Mouse (Mus musculus): Measurements from ENCODE around the gene Spint4. TPM values are rescaled to one million over a fixed set of nuclear protein-coding genes. Genes with fewer than 3 reads are reported as not detected.
"Not testable (repeated sequence)": the region's sequence is repeated elsewhere in the genome, so short reads cannot be mapped to it uniquely, and the experiment has no call there.

Spint4 gene
- total and polyA plus RNA-seq, 3 experiments: not detected

DNA sequence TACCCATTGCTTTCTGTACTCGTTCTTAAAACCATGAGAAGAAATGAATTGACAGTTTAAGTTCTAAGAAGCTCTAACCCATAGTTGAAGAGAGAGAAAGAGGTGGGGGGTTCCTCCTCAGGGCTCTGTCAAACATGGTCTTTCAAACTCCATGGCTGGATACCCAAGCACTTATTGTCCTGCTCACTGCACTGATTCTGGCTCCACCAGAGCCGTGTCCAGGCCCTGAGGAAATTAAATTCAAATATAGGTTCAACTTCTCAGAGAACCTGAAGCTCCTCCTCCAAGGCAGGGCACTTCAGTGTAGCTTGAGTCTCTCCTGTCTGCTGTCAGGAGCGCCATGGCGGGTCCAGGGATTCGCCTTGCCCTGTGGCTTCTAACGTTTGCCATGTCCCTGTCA, 16.7 kb downstream of the Spint4 start, which contains the start of gene Spint5:
Gene Spint5, plus strand, starts transcription at position 301 of the 400 bp plus-strand sequence.
- no peak within 1 kb of the TSS for H3K27ac ChIP-seq (ENCODE audit: control insufficient read depth, low read depth, low read length)
- no peak within 1 kb of the TSS for H3K9ac ChIP-seq (ENCODE audit: control insufficient read depth, low read depth, low read length, poor library complexity, severe bottlenecking)
- no peak for DNase-seq (ENCODE audit: low read depth, low spot score)
- no peaks in the 10 kb centered on the region for H3K4me1 ChIP-seq (ENCODE audit: control insufficient read depth in 1 of 2, insufficient read depth in 2 of 2, low read length in 2 of 2)
- peaks cover 5% of the 10 kb centered on the region in 2 experiments; a peak in 3 of 4 replicates for H3K27me3 ChIP-seq (ENCODE audit: control insufficient read depth in 1 of 2, insufficient read depth in 2 of 2, low read length in 2 of 2)
- no peak within 1 kb of the TSS for H3K4me3 ChIP-seq (ENCODE audit: control insufficient read depth in 1 of 2, insufficient read depth in 1 of 2, low read depth in 2 of 2, low read length in 2 of 2)
- no peak for TF ChIP-seq TBP (IDR thresholded peaks at IDR 0.05; ENCODE audit: low read depth, low read length)
- no peak for TF ChIP-seq UBTF (IDR thresholded peaks at IDR 0.05; ENCODE audit: borderline replicate concordance, insufficient read depth, low read depth, low read length)
- no peak for TF ChIP-seq POLR2A (IDR thresholded peaks at IDR 0.05; ENCODE audit: control insufficient read depth in 1 of 2, insufficient read depth in 1 of 2, low read depth in 1 of 2, low read length in 2 of 2, poor library complexity in 1 of 2)
- no peak for TF ChIP-seq MYB (IDR thresholded peaks at IDR 0.05; ENCODE audit: low read depth, low read length)
- TF ChIP-seq MYC (IDR thresholded peaks at IDR 0.05; ENCODE audit: low read depth, low read length): no peak
- TF ChIP-seq MEF2A (IDR thresholded peaks at IDR 0.05; ENCODE audit: extremely low read depth, insufficient replicate concordance, low read depth, low read length, poor library complexity, severe bottlenecking): no peak
- TF ChIP-seq MAX (IDR thresholded peaks at IDR 0.05; ENCODE audit: low read length): no peak
- no peak for TF ChIP-seq JUND (IDR thresholded peaks at IDR 0.05; ENCODE audit: low read depth, low read length)
- no peak for TF ChIP-seq CTCF (IDR thresholded peaks at IDR 0.05 in 2 of 3, conservative IDR thresholded peaks at IDR 0.05 in 1 of 3; ENCODE audit: control insufficient read depth in 1 of 3, insufficient read depth in 1 of 3, low read depth in 2 of 3, low read length in 3 of 3, poor library complexity in 1 of 3, severe bottlenecking in 1 of 3)
- TF ChIP-seq CHD1 (IDR thresholded peaks at IDR 0.05; ENCODE audit: low read depth, low read length): no peak
- no peak for TF ChIP-seq ZMIZ1 (IDR thresholded peaks at IDR 0.05; ENCODE audit: low read depth, low read length)
- no peak for TF ChIP-seq ELF1 (IDR thresholded peaks at IDR 0.05; ENCODE audit: low read depth, low read length)
- H3K9me3 ChIP-seq (replicated peaks; ENCODE audit: insufficient read depth, low read length): no peaks in the 10 kb centered on the region
- no peaks in the 10 kb centered on the region for H3K36me3 ChIP-seq (ENCODE audit: control insufficient read depth in 1 of 2, insufficient read depth in 2 of 2, low read length in 2 of 2)
- no peaks in the 10 kb centered on the region for H3K79me2 ChIP-seq (ENCODE audit: control insufficient read depth, insufficient read depth, low read length, poor library complexity)

GRCm38 (mm10) chr2:164716194-164716786, 18.0 kb downstream of the Spint4 start:
- not testable (repeated sequence) for H3K9ac ChIP-seq (ENCODE audit: control insufficient read depth, low read depth, low read length, poor library complexity, severe bottlenecking); H3K9me3 ChIP-seq (replicated peaks; ENCODE audit: insufficient read depth, low read length); H3K4me1 ChIP-seq (ENCODE audit: control insufficient read depth in 1 of 2, insufficient read depth in 2 of 2, low read length in 2 of 2); DNase-seq (ENCODE audit: low read depth, low spot score); H3K27ac ChIP-seq (ENCODE audit: control insufficient read depth, low read depth, low read length); H3K79me2 ChIP-seq (ENCODE audit: control insufficient read depth, insufficient read depth, low read length, poor library complexity); H3K4me3 ChIP-seq (ENCODE audit: control insufficient read depth in 1 of 2, insufficient read depth in 1 of 2, low read depth in 2 of 2, low read length in 2 of 2); H3K36me3 ChIP-seq (ENCODE audit: control insufficient read depth in 1 of 2, insufficient read depth in 2 of 2, low read length in 2 of 2); H3K27me3 ChIP-seq (ENCODE audit: control insufficient read depth in 1 of 2, insufficient read depth in 2 of 2, low read length in 2 of 2)

GRCm38 (mm10) chr2:164723276-164723675, 25.0 kb downstream of the Spint4 start:
- Histone ChIP-seq H3K4me3 (ENCODE audit: control insufficient read depth in 1 of 2, insufficient read depth in 1 of 2, low read depth in 2 of 2, low read length in 2 of 2) (no peak overlapping the region), H3K27ac (ENCODE audit: control insufficient read depth, low read depth, low read length) (no peak overlapping the region), H3K36me3 (ENCODE audit: control insufficient read depth in 1 of 2, insufficient read depth in 2 of 2, low read length in 2 of 2) (no peaks in the 10 kb centered on the region), H3K27me3 (ENCODE audit: control insufficient read depth in 1 of 2, insufficient read depth in 2 of 2, low read length in 2 of 2) (peaks cover 1 to 6% of the 10 kb centered on the region in 2 experiments; a peak in 2 of 4 replicates), H3K79me2 (ENCODE audit: control insufficient read depth, insufficient read depth, low read length, poor library complexity) (no peaks in the 10 kb centered on the region), H3K4me1 (ENCODE audit: control insufficient read depth in 1 of 2, insufficient read depth in 2 of 2, low read length in 2 of 2) (no peaks in the 10 kb centered on the region), H3K9me3 (replicated peaks; ENCODE audit: insufficient read depth, low read length) (no peaks in the 10 kb centered on the region), H3K9ac (ENCODE audit: control insufficient read depth, low read depth, low read length, poor library complexity, severe bottlenecking) (no peak overlapping the region)
- no peak for DNase-seq (ENCODE audit: low read depth, low spot score)
- no peak for TF ChIP-seq MAFK (IDR thresholded peaks at IDR 0.05; ENCODE audit: borderline replicate concordance, low read depth, low read length)
- TF ChIP-seq NELFE (IDR thresholded peaks at IDR 0.05; ENCODE audit: low read depth, low read length): no peak
- no peak for TF ChIP-seq TCF12 (IDR thresholded peaks at IDR 0.05; ENCODE audit: low read depth, low read length)
- no peak for TF ChIP-seq MYC (IDR thresholded peaks at IDR 0.05; ENCODE audit: low read depth, low read length)
- no peak for TF ChIP-seq POLR2AphosphoS2 (IDR thresholded peaks at IDR 0.05; ENCODE audit: low read length)

Data from MEL (cell line).